Comparison of ENCODE assay signal across 8 mouse cellular contexts in genomic region chr2:70779634-70780033, GRCm38 (mm10). TPM values are rescaled to one million over a fixed set of nuclear protein-coding genes. Genes with fewer than 3 reads are reported as not detected.
DNase-seq lines count a peak whose midpoint lies in the region; ATAC-seq lines count a peak whose summit lies in the region.

No protein-coding gene starts in this region.

- WGBS in neural tube, embryonic 15.5 days = 98% methylated on average over 1 of the region's 1 CpGs

- no peaks in the 10 kb centered on the region for H3K4me1 ChIP-seq in neural tube, embryonic 15.5 days

- no peak overlapping the region for H3K4me3 ChIP-seq in neural tube, embryonic 15.5 days (replicated peaks)

- H3K27me3 ChIP-seq in neural tube, embryonic 15.5 days (replicated peaks) = no peaks in the 10 kb centered on the region

- H3K9me3 ChIP-seq in neural tube, embryonic 15.5 days (replicated peaks) = no peaks in the 10 kb centered on the region

- no peak overlapping the region for H3K27ac ChIP-seq in neural tube, embryonic 15.5 days (replicated peaks)

- no peak overlapping the region for H3K4me2 ChIP-seq in neural tube, embryonic 15.5 days

- H3K9ac ChIP-seq in neural tube, embryonic 15.5 days (replicated peaks) = no peak overlapping the region

- 0 out of 2 replicates have a peak, but pooled peaks have one; percentile 59 for ATAC-seq in neural tube, embryonic 15.5 days (ENCODE audit: low FRiP score)

- H3K36me3 ChIP-seq in neural tube, embryonic 15.5 days = no peaks in the 10 kb centered on the region

- DNase-seq in adrenal gland, postnatal 14 days = peak; percentile 37
- DNase-seq in adrenal gland, postnatal 36 days = no peak
- peak; percentile 27 to 39 for DNase-seq in kidney, postnatal 36 days
- DNase-seq in kidney, adult 11 months = no peak
- peak; percentile 22 for DNase-seq in MN1 (ENCODE audit: low spot score)
- DNase-seq in forelimb bud, embryonic 11.5 days (ENCODE audit: low read depth, low spot score) = peak; percentile 12
- DNase-seq in right cerebral cortex, postnatal 36 days (ENCODE audit: low spot score in 2 of 2) = no peak

RNA-seq across cellular contexts. Expression of gene Tlk1, which starts 45.9 kb away (rescaled TPM):
- 60.4 and 66.0 TPM in 2 replicates for total RNA-seq in adrenal gland, postnatal 14 days (2021)
- 10 to 100 TPM; 48.2 to 64.3 TPM for total RNA-seq in adrenal gland, postnatal 36 days (2021)
- 23.7 and 27.4 TPM in 2 replicates for polyA plus RNA-seq in neural tube, embryonic 15.5 days (2015; fragmentation: Nextera tagmentation; extraction: Ambion mirVana)

Comparison
In these comparisons a context has a peak if more than half of its experiments do, and no peak if none do; other contexts are left out.
1. DNase-seq: peak in adrenal gland, postnatal 14 days (single experiment), kidney, postnatal 36 days (2 of 2), MN1 (single experiment) and forelimb bud, embryonic 11.5 days (single experiment); none in adrenal gland, postnatal 36 days (0 of 2), kidney, adult 11 months (single experiment) and right cerebral cortex, postnatal 36 days (0 of 2).